Mouse (Mus musculus): Measurements from ENCODE around the gene Ccdc61. TPM values are rescaled to one million over a fixed set of nuclear protein-coding genes. Genes with fewer than 3 reads are reported as not detected.

Ccdc61 gene
- polyA plus RNA-seq, 1 experiment from 2014 or later: 21.4 TPM

DNA sequence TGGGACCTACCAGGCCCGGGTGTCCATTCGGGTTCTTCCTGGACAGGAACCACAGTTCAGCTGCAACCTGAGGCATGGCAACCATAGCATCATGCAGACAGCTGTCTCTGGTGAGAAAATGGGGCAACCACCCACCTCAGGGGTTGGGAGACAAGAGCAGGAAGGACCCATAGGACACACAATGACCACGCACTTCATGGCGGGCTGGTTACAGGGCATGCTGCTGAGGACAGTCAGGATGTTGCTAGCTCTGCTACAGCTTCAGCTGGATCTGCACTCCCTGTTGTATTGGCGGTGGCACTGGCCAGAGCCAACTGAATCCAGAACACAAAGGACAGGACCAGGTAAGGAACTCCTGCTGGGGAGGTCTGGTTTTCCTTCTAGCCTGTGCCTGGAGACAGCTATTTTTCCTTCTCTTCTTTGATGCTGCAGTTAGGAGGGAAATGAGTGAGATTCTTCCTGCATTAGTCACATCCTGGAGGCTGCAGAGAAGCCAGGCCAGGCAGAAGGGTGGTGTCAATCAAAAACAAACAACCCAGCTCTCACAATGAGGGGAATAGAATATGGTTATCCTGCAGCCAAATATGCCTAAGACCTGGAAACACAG, 51.8 kb downstream of the Ccdc61 start:
- Histone ChIP-seq H3K27ac (ENCODE audit: low read depth, low read length) (no peak overlapping the region; the same call in 1 of the 2 replicates), H3K9me3 (ENCODE audit: control insufficient read depth, low read length) (no peaks in the 10 kb centered on the region), H3K4me2 (replicated peaks; ENCODE audit: low read depth, low read length) (no peak overlapping the region), H3K9ac (ENCODE audit: low read depth, low read length) (no peak overlapping the region), H3K36me3 (ENCODE audit: control insufficient read depth, insufficient read depth, low read length) (no peaks in the 10 kb centered on the region), H3K27me3 (ENCODE audit: control insufficient read depth, insufficient read depth, low read length) (no peaks in the 10 kb centered on the region), H3K4me3 (ENCODE audit: low read length) (no peak overlapping the region), H3K4me1 (ENCODE audit: control insufficient read depth, insufficient read depth, low read length) (no peaks in the 10 kb centered on the region)
- 77% methylated on average over 5 of the region's 5 CpGs for WGBS
- peak; percentile 39 for ATAC-seq (ENCODE audit: low FRiP score, low TSS enrichment)

GRCm38 (mm10) chr7:18848395-18848794, 61.8 kb downstream of the Ccdc61 start:
- no peak overlapping the region for H3K9ac ChIP-seq (ENCODE audit: low read depth, low read length)
- H3K4me2 ChIP-seq (replicated peaks; ENCODE audit: low read depth, low read length): no peak overlapping the region
- no peaks in the 10 kb centered on the region for H3K27me3 ChIP-seq (ENCODE audit: control insufficient read depth, insufficient read depth, low read length)
- no peaks in the 10 kb centered on the region for H3K36me3 ChIP-seq (ENCODE audit: control insufficient read depth, insufficient read depth, low read length)
- 89% methylated on average over 1 of the region's 1 CpGs for WGBS
- H3K27ac ChIP-seq (ENCODE audit: low read depth, low read length): no peak overlapping the region
- no peak overlapping the region for H3K4me3 ChIP-seq (ENCODE audit: low read length)
- no peak for ATAC-seq (ENCODE audit: low FRiP score, low TSS enrichment)
- H3K9me3 ChIP-seq (ENCODE audit: control insufficient read depth, low read length): no peaks in the 10 kb centered on the region
- no peaks in the 10 kb centered on the region for H3K4me1 ChIP-seq (ENCODE audit: control insufficient read depth, insufficient read depth, low read length)

GRCm38 (mm10) chr7:18844811-18845210, 65.4 kb downstream of the Ccdc61 start:
- H3K9me3 ChIP-seq (ENCODE audit: control insufficient read depth, low read length): no peaks in the 10 kb centered on the region
- H3K4me2 ChIP-seq (replicated peaks; ENCODE audit: low read depth, low read length): no peak overlapping the region
- no peak overlapping the region for H3K9ac ChIP-seq (ENCODE audit: low read depth, low read length)
- H3K27ac ChIP-seq (ENCODE audit: low read depth, low read length): no peak overlapping the region
- ATAC-seq (ENCODE audit: low FRiP score, low TSS enrichment): no peak
- WGBS: 22% methylated on average over 5 of the region's 5 CpGs
- H3K36me3 ChIP-seq (ENCODE audit: control insufficient read depth, insufficient read depth, low read length): no peaks in the 10 kb centered on the region
- H3K4me1 ChIP-seq (ENCODE audit: control insufficient read depth, insufficient read depth, low read length): 0 out of 2 replicates have a peak, but pooled peaks cover 2% of the 10 kb centered on the region
- H3K27me3 ChIP-seq (ENCODE audit: control insufficient read depth, insufficient read depth, low read length): no peaks in the 10 kb centered on the region
- H3K4me3 ChIP-seq (ENCODE audit: low read length): no peak overlapping the region

- ATAC-seq (ENCODE audit: low FRiP score, low TSS enrichment): peak; percentile 15; the same call in 1 of the 2 replicates
- Histone ChIP-seq H3K27ac (ENCODE audit: low read depth, low read length) (no peak overlapping the region), H3K4me3 (ENCODE audit: low read length) (peak overlapping the region; percentile 12; the same call in 1 of the 2 replicates)
Observed at GRCm38 (mm10) chr7:18841174-18841567, 69.0 kb downstream of the Ccdc61 start.

More at GRCm38 (mm10) chr7:18841174-18841567, 69.0 kb downstream of the Ccdc61 start:
- Histone ChIP-seq H3K4me2 (replicated peaks; ENCODE audit: low read depth, low read length) (peak overlapping the region; percentile 32), H3K9me3 (ENCODE audit: control insufficient read depth, low read length) (no peaks in the 10 kb centered on the region), H3K4me1 (ENCODE audit: control insufficient read depth, insufficient read depth, low read length) (0 out of 2 replicates have a peak, but pooled peaks cover 2% of the 10 kb centered on the region), H3K36me3 (ENCODE audit: control insufficient read depth, insufficient read depth, low read length) (no peaks in the 10 kb centered on the region), H3K27me3 (ENCODE audit: control insufficient read depth, insufficient read depth, low read length) (no peaks in the 10 kb centered on the region), H3K9ac (ENCODE audit: low read depth, low read length) (no peak overlapping the region)
- 75% methylated on average over 1 of the region's 1 CpGs for WGBS

Other genes starting within 250 kb of the Ccdc61 start
- gene Psg20, start 224.2 kb downstream of the Ccdc61 start, polyA plus RNA-seq (2014; fragmentation: Nextera tagmentation; extraction: Ambion mirVana): not detected in 2 replicates
- not detected in 2 replicates for gene Psg22, start 192.3 kb downstream of the Ccdc61 start, polyA plus RNA-seq (2014; fragmentation: Nextera tagmentation; extraction: Ambion mirVana)
- not detected in 2 replicates for gene Psg19, start 111.9 kb downstream of the Ccdc61 start, polyA plus RNA-seq (2014; fragmentation: Nextera tagmentation; extraction: Ambion mirVana)
- gene Psg17, start 88.8 kb downstream of the Ccdc61 start, polyA plus RNA-seq (2014; fragmentation: Nextera tagmentation; extraction: Ambion mirVana): not detected in 2 replicates
- gene Mill2, start 70.4 kb downstream of the Ccdc61 start, polyA plus RNA-seq (2014; fragmentation: Nextera tagmentation; extraction: Ambion mirVana): 0.64 and 0.79 TPM in 2 replicates
- gene Pglyrp1, start 39.1 kb downstream of the Ccdc61 start, polyA plus RNA-seq (2014; fragmentation: Nextera tagmentation; extraction: Ambion mirVana): 0.77 and 1.1 TPM in 2 replicates
- gene Nova2, start 15.5 kb upstream of the Ccdc61 start, polyA plus RNA-seq (2014; fragmentation: Nextera tagmentation; extraction: Ambion mirVana): 0.96 and 1.1 TPM in 2 replicates
- gene Nanos2, start 77.0 kb upstream of the Ccdc61 start, polyA plus RNA-seq (2014; fragmentation: Nextera tagmentation; extraction: Ambion mirVana): not detected in 2 replicates
- 3.9 and 4.9 TPM in 2 replicates for gene Mypop, start 80.8 kb upstream of the Ccdc61 start, polyA plus RNA-seq (2014; fragmentation: Nextera tagmentation; extraction: Ambion mirVana)
- 28.6 and 30.3 TPM in 2 replicates for gene Irf2bp1, start 93.6 kb upstream of the Ccdc61 start, polyA plus RNA-seq (2014; fragmentation: Nextera tagmentation; extraction: Ambion mirVana)
- gene Foxa3, start 113.1 kb upstream of the Ccdc61 start, polyA plus RNA-seq (2014; fragmentation: Nextera tagmentation; extraction: Ambion mirVana): not detected in 2 replicates
- 26.7 and 39.4 TPM in 2 replicates for gene Sympk, start 114.0 kb upstream of the Ccdc61 start, polyA plus RNA-seq (2014; fragmentation: Nextera tagmentation; extraction: Ambion mirVana)
- not detected in 2 replicates for gene Rsph6a, start 144.3 kb upstream of the Ccdc61 start, polyA plus RNA-seq (2014; fragmentation: Nextera tagmentation; extraction: Ambion mirVana)
- 20.5 and 23.2 TPM in 2 replicates for gene Dmwd, start 165.8 kb upstream of the Ccdc61 start, polyA plus RNA-seq (2014; fragmentation: Nextera tagmentation; extraction: Ambion mirVana)
- gene Dmpk, start 173.4 kb upstream of the Ccdc61 start, polyA plus RNA-seq (2014; fragmentation: Nextera tagmentation; extraction: Ambion mirVana): 12.1 and 14.9 TPM in 2 replicates
- gene Six5, start 184.2 kb upstream of the Ccdc61 start, polyA plus RNA-seq (2014; fragmentation: Nextera tagmentation; extraction: Ambion mirVana): 13.3 and 13.6 TPM in 2 replicates
- gene Gm4969, start 208.0 kb upstream of the Ccdc61 start, polyA plus RNA-seq (2014; fragmentation: Nextera tagmentation; extraction: Ambion mirVana): 2.3 and 4.5 TPM in 2 replicates
- gene Fbxo46, start 209.4 kb upstream of the Ccdc61 start, polyA plus RNA-seq (2014; fragmentation: Nextera tagmentation; extraction: Ambion mirVana): 5.7 and 10.0 TPM in 2 replicates
- gene Qpctl, start 238.9 kb upstream of the Ccdc61 start, polyA plus RNA-seq (2014; fragmentation: Nextera tagmentation; extraction: Ambion mirVana): 8.9 and 12.8 TPM in 2 replicates
- gene Snrpd2, start 239.3 kb upstream of the Ccdc61 start, polyA plus RNA-seq (2014; fragmentation: Nextera tagmentation; extraction: Ambion mirVana): 155 and 205 TPM in 2 replicates